Mouse (Mus musculus): ENCODE data around the gene C130079G13Rik.
"Not testable (repeated sequence)": the region's sequence is repeated elsewhere in the genome, so short reads cannot be mapped to it uniquely, and the experiment has no call there.

C130079G13Rik gene

DNA sequence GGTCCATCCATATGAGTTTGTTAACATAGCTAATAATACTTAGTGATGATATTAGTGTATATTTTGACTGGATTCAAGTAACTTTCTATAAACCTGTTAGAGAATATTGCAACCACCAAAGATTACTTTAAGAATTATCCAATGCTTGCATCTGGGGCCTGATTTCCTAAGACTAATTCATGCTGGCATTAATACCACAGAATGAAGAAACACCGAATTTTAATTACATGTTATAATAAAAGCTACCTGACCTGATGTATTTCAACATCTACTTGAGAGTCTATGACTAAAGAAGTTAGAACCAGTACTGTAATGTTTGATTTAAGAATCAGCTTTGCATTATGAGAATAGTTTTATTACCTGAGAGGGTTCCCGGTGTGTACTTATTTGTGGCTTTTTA lies at the start of gene C130079G13Rik:
Gene C130079G13Rik (plus strand): TSS at position 301 of the 400 bp plus-strand sequence.
- no peak for DNase-seq

DNA sequence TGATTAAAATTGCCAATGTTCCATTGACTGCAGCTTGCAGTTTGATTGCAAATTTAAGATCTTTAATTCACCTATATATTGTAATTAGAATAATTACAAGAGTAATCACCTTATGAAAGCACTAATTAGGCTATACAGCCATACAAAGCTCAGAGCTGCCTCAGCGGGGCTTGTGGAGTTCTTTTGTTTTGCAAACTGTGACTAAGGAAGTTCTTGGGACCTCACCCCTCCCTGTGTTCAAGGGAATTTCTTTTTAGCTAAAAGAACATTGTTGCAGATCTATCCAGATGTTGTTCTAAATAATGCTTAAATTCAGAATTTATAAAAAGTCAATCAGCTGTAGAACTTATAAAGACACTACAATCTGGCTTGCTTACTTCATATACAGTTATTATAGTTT lies 47.4 kb upstream of the C130079G13Rik start:
- DNase-seq = not testable (repeated sequence)

DNA sequence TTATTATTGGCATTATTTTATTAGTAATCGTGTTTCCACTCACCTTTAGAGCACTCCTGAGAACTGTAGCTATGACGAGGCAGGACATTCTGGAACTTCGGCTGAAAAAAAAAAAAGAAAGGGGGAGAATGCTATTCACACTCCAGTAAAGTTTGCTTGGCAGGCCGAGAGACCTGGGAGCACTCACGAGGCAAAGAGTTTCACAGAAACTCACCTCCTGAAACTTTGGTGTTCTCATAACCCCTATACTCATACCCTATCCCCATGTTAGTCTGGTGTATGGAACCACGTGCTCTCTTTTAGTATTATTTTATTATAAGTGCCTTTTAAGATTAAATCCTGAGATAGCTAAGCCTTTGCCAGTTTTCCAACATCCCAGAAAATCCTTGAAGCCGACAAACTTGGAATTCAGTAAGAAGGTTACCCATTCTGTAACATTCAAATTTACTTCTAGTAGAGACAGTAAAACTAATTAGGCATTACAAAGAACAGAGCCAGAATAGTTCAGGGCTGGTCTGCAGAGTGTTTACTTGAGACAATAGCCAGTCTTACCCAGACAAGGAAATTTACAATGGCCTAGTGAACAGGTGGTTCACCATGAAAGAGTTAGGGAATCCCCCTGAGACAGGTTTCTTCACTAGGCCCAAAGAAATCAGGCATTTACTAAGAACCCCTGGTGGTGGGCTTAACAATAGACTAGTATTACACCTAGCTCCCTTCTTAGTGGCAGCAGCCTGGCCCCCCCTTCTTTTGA lies 45.0 kb upstream of the C130079G13Rik start:
- DNase-seq = not testable (repeated sequence)

DNA sequence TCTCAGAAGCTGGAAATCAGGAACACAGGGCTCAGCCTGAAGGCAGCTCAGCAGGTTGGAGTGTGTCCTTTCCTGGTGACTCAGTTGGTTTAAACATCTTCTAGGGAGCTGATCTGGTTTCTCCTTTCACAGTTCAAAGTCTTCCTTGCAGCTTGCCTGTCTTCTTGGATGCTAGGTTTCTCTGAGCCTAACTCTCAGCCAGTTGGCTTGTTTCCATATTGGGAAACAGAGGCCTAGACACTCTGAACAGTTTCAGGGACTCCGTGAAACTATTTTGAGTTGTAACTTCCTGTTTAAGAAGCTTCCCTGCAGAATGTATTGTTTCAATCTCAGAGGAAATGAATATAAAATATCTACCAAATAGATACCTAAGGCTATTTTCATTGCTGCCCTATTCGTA lies 31.7 kb upstream of the C130079G13Rik start:
- no peak for DNase-seq

DNA sequence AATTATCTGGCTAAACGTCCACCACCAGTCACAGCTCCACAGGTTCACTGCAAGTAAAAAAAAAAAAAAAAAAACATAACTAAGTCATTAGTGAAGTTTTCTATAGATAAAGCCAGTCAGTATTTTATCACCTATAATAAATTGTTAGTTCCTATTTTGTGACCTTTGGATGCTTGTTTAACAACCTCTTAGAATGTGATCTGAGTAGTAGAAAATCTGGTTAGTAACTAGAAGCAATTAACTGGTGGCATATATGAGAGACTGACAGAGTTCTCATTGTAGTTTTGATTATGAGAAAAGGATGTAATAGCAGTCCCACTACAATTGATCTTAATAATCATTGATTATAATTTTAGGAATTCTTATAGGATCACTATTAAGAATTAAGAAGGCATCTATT lies 9.6 kb downstream of the C130079G13Rik start:
- no peak for DNase-seq

DNA sequence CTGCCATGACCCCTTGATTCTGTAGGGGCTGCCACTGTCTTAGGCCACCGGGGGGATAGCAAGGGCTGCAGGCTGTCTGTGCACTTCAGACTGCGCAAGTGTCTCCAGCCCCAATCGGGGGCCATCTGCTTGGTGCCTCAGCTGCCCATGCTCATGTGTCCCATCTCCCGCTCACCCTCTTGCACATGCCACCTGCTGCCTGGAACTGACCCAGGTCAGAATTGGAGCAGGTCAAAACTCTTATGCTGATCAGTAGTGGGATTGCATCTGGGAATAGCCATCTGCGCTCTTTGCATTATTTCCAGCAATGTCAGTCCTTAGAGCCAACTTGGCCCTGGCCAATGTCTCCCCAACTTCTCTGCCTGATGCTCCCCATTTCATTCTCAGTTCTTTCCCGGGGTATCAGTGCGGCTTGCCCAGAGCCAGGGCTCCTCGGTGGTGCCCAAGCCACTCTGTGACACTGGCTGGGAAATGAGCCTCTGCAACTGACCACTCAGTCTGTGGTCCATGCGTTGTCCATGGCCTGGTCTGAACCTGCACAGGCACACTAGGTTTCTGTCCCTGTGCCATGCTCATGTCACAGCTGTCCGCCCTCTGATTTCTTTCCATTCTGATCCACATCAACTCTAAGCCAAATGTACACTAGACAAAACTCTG lies 22.4 kb downstream of the C130079G13Rik start:
- no peak for DNase-seq

DNA sequence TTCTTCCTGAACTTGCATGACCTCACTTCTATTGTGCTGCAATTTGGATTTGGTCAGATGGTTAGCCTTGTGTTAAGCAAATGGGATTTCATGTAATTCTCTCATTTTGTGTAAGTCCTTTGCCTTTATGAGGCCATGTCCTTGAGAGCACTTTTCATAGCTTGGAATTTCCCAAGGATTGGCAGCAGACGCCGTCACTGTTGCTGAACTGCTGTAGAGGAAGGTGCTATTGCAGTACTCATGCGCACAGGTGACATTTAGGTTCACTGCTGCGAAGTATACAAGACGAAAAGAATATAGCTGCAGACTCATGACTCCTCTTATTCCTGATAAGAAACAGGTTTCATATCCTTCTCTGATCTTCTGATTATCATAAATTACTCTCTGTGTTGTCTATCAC lies 45.9 kb downstream of the C130079G13Rik start:
- DNase-seq = no peak

DNA sequence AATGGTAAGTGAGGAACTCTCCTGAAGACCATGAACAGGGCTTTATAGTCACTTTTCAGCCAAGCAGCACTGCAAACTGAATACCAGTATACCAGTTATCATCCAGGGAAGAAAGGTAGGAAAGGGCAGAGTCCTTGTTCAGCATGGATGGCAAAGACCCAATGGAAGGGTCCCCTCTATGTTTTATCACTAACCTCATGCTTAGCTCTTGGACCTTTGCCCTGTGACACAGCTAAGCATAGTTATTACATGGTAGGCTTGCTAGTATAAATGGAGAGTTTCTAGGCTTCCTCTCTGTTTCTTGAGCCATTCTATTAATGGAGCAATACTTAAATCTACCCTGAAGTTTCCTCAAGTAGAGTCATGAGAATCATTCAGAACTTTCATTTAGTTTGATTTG lies 49.6 kb downstream of the C130079G13Rik start:
- DNase-seq = no peak
